Mouse (Mus musculus): ENCODE data around the gene Ak1. TPM values are rescaled to one million over a fixed set of nuclear protein-coding genes. Genes with fewer than 3 reads are reported as not detected.

Ak1 gene
- 99.0 TPM for polyA plus RNA-seq (2021)

DNA sequence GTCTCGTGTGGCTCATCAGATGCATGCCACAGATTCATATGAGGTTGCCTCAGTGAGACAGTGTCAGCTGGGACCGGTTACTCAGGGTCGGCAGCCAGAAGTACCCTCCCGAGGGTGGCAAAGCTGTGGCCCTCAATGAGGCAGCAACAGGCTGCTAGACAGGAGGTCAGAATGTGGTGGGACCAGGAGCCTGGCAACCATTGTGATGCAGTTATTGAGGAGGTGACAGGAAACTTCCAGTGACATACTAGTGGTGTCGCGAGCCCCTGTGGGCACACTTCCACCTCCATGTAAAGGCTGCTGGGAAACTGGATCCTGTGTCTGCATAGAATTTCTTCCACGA, at the start of gene Ak1:
Gene Ak1 (plus strand): TSS at position 242 of the 343 bp plus-strand sequence.
- ChIA-PET CTCF (interaction anchor here (0.9 kb wide), 1 partner anchor 11 kb away, joined by 3 read pairs; no protein-coding TSS in a partner anchor), POLR2A (no interaction called here)
- DNase-seq (ENCODE audit: low read depth, low spot score) (no peak), ATAC-seq (peak; percentile 24)
- TF ChIP-seq CTCF (IDR thresholded peaks at IDR 0.05): no peak
- H3K27me3 ChIP-seq: no peaks in the 10 kb centered on the region
- in situ Hi-C loops (cut with MboI; ENCODE audit: low pct_unique_long_range_greater_than_20kb): no loop called here

DNA sequence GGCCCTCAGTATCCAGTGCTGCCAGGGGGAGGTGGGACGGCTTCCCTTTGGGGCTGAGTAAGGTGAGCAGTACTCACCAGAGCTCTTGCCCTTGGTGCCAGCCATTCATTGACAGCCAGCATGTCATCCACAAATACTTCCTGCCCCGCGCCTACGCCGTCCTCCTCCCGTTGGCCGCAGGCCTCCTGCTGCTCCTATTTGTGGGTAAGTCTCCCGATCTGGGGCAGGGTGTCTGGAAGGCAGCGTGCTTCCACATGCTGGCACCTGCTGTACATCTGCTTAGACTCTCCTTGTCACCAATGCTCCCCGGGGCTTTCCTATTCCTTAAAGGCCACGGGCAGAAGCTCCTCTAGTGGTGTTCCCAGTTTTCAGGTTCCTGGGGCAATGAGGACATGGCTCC, 49.4 kb upstream of the Ak1 start:
- CTCF ChIA-PET: no interaction called here
- in situ Hi-C loops (cut with MboI; ENCODE audit: low pct_unique_long_range_greater_than_20kb): loop anchor here (5.0 kb wide), 1 partner anchor 175 kb away; the partner anchor contains the start of gene Ptges2
- TF ChIP-seq CTCF (IDR thresholded peaks at IDR 0.05): no peak
- H3K27me3 ChIP-seq: no peaks in the 10 kb centered on the region
- POLR2A ChIA-PET: interaction anchor here (0.7 to 0.9 kb wide), 2 partner anchors 121 to 191 kb away, joined by 3 read pairs; partner anchors contain the start of genes 1110008P14Rik and Slc25a25
- DNase-seq (ENCODE audit: low read depth, low spot score) (no peak), ATAC-seq (no peak)

DNA sequence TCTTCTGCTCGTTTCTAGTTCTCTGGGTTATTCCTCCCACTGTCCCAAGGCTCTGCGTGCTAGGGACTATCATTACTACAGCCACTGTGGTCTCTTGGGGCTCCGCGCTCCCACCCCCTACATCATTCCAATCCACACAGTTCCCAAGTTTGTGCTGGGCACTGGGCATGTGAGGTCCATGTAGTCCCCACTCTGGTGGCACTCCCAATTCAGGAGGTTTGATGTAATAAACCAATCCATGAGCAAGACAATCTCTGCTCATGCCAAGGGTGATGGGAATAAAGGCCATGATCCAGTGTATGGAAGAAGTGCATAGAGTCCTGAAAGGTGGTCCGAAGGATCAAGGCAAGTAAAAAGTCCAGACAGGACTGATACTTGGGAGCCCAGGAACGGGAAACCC, 47.1 kb upstream of the Ak1 start, which contains the start of gene Pip5kl1:
Gene Pip5kl1 (plus strand): TSS at position 301 of the 400 bp plus-strand sequence.
- CTCF ChIA-PET: interaction anchor here (0.6 to 2.2 kb wide), 7 partner anchors 9 to 177 kb away, joined by 3 to 17 read pairs (median 3); no protein-coding TSS in a partner anchor
- ATAC-seq: no peak
- in situ Hi-C loops (cut with MboI; ENCODE audit: low pct_unique_long_range_greater_than_20kb): loop anchor here (5.0 kb wide), 1 partner anchor 177 kb away; the partner anchor contains the start of gene Ptges2

DNA sequence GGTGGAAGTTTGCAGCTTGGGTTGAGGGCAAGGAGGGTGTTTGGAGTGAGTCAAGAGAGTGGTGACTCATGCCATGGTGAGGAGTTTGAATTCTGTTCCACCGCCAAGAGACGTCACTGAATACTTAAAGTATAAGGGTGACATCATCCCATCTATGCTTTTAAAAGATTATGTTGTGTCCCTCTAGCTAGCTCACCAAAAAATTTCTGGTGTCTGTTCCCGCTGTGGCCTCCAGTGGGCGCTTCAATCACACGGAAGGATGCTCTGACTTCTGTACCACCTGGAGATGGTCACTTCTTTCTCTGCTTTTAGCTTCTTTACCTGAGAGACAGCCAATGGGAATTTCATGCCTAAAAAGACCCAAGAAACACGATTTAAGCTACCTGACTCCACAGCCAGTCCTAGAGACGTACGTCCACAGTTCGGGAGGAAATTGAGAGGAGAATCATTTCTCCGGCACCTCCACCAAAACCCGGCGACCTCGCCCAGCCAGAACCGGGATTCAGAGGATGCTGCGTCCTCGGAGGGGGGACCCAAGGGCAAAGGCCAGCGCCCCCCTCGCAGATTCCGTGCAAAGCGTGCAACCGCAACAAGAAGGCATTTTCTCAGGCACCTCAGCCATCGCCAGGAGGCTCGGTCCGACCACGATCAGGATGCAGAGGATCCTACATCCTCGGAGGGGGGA, 46.5 kb upstream of the Ak1 start:
- ChIA-PET CTCF (interaction anchor here (0.6 to 2.2 kb wide), 9 partner anchors 9 to 178 kb away, joined by 3 to 17 read pairs (median 3); no protein-coding TSS in a partner anchor), POLR2A (interaction anchor here (0.6 kb wide), 1 partner anchor 74 kb away, joined by 3 read pairs; no protein-coding TSS in a partner anchor)
- in situ Hi-C loops (cut with MboI; ENCODE audit: low pct_unique_long_range_greater_than_20kb): loop anchor here (5.0 kb wide), 1 partner anchor 178 kb away; the partner anchor contains the start of gene Ptges2
- TF ChIP-seq CTCF (IDR thresholded peaks at IDR 0.05): no peak
- no peak for DNase-seq (ENCODE audit: low read depth, low spot score)
- no peaks in the 10 kb centered on the region for H3K27me3 ChIP-seq
- ATAC-seq: no peak

More for the DNA sequence above, 47.1 kb upstream of the Ak1 start, which contains the start of gene Pip5kl1:
- no peaks in the 10 kb centered on the region for H3K27me3 ChIP-seq
- no peak for TF ChIP-seq CTCF (IDR thresholded peaks at IDR 0.05)
- POLR2A ChIA-PET: interaction anchor here (0.6 kb wide), 1 partner anchor 75 kb away, joined by 3 read pairs; no protein-coding TSS in a partner anchor
- no peak for DNase-seq (ENCODE audit: low read depth, low spot score)

DNA sequence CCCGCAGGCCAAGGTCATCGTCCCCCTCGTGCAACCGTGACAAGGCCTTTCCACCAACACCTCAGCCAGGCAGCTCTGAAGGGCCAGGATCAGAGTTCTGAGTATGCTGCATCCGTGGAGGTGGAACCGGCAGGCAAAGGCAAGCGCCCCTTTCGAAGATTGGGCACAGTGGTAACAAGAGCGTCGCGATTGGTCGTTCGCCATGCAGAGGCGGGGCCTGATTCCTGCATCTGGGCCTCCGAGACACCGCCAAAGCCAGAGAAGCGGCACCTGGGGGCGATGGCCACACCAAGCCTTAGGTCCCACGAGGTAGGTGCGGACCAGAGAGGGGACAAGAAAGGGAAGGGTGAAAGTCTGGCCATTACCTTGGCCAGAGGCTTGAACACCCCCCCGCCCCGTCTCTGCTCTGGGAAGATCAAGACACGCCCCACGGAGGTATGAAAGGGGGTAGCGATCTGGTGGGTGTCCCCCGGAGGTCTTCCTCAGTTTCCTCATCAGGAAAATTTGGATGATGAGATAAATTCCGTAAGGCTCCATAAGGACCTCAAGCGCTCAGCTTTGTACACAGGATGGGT, 45.9 kb upstream of the Ak1 start, which contains the start of gene 9430097D07Rik:
Gene 9430097D07Rik (minus strand): TSS at position 99 of the 575 bp plus-strand sequence.
- ChIA-PET POLR2A (no interaction called here), CTCF (interaction anchor here (0.9 to 2.2 kb wide), 9 partner anchors 8 to 178 kb away, joined by 3 to 17 read pairs (median 3); no protein-coding TSS in a partner anchor)
- DNase-seq (ENCODE audit: low read depth, low spot score) (no peak), ATAC-seq (no peak)
- no peak for TF ChIP-seq CTCF (IDR thresholded peaks at IDR 0.05)
- in situ Hi-C loops (cut with MboI; ENCODE audit: low pct_unique_long_range_greater_than_20kb): no loop called here
- H3K27me3 ChIP-seq: no peaks in the 10 kb centered on the region

DNA sequence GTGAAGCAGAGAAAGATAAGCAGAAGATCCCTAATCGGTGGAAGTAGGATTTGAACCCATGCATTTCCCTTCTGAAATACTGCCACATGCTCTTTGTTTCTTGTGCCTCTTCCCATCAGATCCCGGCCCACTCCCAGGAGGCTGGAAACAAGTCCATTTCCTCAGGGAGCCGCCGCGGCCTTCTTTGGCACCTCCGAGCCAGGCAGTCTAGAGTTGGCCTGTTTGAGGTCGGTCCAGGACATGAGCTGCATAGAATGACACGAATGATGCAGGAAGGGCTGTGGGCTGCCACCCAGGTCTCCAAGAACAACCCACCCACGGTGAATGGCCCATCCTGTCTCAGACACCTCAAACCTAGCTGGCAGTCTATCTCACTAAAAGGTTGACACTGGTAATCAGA, 45.0 kb upstream of the Ak1 start:
- in situ Hi-C loops (cut with MboI; ENCODE audit: low pct_unique_long_range_greater_than_20kb): no loop called here
- ChIA-PET POLR2A (no interaction called here), CTCF (interaction anchor here (1.3 kb wide), 1 partner anchor 132 kb away, joined by 4 read pairs; no protein-coding TSS in a partner anchor)
- no peak for ATAC-seq
- TF ChIP-seq CTCF (IDR thresholded peaks at IDR 0.05): no peak
- DNase-seq (ENCODE audit: low read depth, low spot score): no peak
- no peaks in the 10 kb centered on the region for H3K27me3 ChIP-seq

DNA sequence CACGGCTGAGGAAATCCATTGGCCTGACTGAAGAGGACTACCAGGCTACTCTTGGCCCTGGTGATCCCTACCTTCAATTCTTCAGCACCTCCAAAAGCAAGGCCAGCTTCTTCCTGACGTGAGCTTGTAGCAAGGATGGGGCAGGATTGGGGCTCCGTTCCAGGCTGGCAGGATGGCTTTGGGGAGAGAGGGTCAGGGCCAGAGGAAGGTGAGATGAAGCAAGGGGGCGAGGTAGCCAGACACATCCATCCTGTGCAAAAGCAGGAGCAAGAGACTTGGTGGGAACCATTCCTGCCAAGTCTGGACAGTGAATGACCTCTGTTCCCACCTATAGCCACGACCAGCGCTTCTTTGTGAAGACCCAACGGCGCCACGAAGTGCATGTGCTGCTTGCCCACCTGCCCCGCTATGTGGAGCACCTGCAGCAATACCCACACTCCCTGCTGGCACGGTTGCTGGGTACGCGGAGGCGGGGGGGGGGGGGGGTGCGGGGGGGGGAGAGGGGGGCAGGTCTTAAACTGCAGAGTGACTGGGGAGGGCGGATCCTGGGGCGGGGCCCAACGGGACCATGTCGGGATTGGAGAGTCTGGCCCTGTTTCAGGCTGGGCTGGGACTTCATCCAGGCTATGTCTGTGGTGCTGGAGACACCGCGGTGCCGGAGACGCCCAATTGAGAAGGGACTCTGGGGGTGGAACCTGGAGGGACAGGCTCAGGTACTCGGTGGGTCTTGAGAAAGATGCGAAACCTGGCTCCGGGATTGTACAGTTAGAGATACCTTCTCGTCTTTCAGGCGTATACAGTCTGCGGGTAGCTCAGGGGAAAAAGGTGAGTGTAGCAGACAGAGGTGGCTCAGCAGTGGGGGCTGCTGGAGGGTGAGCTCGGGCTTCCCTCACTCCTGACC, 43.2 kb upstream of the Ak1 start:
- ChIA-PET POLR2A (no interaction called here), CTCF (interaction anchor here (1.3 to 1.4 kb wide), 2 partner anchors 53 to 90 kb away, joined by 3 read pairs; no protein-coding TSS in a partner anchor)
- ATAC-seq (peak; percentile 20), DNase-seq (ENCODE audit: low read depth, low spot score) (no peak)
- TF ChIP-seq CTCF (IDR thresholded peaks at IDR 0.05): no peak
- H3K27me3 ChIP-seq: no peaks in the 10 kb centered on the region
- in situ Hi-C loops (cut with MboI; ENCODE audit: low pct_unique_long_range_greater_than_20kb): no loop called here

DNA sequence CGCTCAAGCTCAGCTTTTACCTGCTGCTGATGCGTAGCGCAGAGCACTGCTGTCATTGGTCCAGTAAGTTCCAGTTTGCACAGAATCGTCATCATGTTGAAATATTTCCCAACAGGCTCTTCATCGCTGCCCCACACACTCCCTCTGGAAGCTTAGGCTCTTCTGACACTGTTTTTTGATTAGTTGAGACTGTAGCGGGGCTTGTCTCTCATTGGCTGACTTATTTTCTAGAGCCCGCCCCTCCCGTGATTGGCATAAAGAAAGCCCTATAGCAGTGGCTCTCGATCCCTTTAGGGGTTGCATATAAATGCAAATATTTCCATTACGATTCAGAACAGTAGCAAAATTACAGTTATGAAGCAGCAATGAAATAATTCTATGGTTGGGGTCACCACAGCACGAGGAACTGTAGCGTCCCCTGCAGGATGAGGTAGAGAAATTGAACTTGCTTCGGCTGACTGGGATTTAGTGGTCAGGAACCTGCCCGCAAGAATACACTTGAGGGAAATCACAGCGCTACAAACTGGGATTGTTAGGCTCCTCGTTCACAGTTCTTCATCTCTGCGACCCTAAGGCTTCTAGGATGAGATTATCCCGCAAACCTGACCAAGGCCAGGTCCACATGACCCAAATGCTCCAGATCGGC, 40.0 kb upstream of the Ak1 start:
- H3K27me3 ChIP-seq: no peaks in the 10 kb centered on the region
- ChIA-PET POLR2A (interaction anchor here (0.6 kb wide), 1 partner anchor 28 kb away, joined by 7 read pairs; no protein-coding TSS in a partner anchor), CTCF (interaction anchor here (2.2 kb wide), 1 partner anchor 107 kb away, joined by 6 read pairs; no protein-coding TSS in a partner anchor)
- no peak for DNase-seq (ENCODE audit: low read depth, low spot score)
- no peak for ATAC-seq
- TF ChIP-seq CTCF (IDR thresholded peaks at IDR 0.05): no peak
- in situ Hi-C loops (cut with MboI; ENCODE audit: low pct_unique_long_range_greater_than_20kb): no loop called here

Measured in Patski (cell line).